Mouse (Mus musculus) c-Kit-positive CD71-negative TER-119-negative erythroid progenitor cells, embryonic 14.5 days (primary cell): ENCODE measurements around the gene Coq10a.

Experiments used
- DNase-seq: peaks from one replicate; pipeline ENCODE4 v3.0.0-alpha.2; 2013; ENCODE audit warnings: low read depth

Gene Coq10a

DNA sequence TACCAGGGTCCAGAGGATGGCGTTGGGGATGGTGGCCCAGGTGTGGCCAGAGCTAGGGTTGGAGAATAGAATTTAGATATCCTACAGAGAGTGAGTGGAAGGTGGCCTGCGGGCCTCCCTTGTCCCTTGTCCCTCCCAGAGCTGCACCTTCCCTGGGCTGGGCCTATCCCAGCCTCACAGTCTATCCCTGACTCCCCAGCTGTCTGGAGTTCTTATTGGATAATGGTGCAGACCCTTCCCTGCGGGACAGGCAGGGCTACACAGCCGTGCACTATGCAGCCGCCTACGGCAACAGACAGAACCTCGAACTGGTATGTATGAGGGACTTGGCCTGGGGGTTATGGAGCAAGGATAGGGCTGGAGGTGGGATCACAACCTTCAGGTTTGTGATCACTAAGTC, 17.1 kb upstream of the Coq10a start:
- no peak for DNase-seq

DNA sequence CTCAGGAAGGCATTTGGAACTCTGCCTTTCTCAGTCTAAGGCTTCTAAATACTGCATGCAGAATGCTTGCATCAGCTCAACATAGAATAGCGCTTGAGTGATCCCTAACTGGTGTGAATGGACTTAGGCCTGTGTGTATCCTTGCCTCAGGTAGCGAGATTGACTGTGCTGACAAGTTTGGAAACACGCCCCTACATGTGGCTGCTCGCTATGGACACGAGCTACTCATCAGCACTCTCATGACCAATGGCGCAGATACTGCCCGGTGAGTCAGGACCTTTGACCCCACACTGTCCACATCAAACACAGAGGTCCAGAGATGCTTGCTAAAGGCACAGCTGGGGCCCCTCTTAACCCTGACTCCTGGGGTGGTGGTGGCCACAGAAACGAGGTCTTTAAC, 13.7 kb upstream of the Coq10a start:
- no peak for DNase-seq

DNA sequence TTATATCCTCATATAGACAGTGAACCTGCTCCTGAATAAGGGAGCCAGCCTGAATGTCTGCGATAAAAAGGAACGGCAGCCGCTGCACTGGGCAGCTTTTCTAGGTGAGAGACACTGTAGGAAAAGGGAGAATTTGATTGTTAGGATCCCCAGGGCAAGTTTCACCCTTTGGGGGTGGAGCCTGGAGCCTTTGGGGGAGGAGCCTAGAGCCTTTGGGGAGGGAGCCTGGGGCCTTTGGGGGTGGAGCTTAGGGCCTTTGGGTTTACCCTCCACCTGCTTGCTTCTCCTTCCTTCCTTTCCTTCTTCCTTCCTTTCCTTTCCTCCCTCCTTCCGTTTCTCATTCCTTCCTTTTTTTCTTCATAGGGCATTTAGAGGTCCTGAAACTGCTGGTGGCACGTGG, 11.8 kb upstream of the Coq10a start:
- no peak for DNase-seq

DNA sequence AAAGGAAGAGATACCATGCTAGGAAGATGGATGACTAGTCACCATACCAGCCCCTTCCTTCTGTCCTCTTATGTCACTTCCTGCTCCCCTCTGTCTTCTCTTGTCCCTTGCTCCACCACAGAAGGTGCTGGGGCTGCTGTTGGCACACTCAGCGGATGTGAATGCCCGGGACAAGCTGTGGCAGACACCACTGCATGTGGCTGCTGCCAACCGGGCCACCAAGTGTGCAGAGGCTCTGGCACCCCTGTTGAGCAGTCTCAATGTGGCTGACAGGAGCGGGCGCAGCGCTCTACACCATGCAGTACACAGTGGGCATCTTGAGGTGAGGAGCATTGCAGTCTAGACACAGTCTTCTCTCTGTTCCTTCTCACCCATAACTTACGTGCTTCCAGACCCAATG, 10.5 kb upstream of the Coq10a start:
- DNase-seq = no peak

DNA sequence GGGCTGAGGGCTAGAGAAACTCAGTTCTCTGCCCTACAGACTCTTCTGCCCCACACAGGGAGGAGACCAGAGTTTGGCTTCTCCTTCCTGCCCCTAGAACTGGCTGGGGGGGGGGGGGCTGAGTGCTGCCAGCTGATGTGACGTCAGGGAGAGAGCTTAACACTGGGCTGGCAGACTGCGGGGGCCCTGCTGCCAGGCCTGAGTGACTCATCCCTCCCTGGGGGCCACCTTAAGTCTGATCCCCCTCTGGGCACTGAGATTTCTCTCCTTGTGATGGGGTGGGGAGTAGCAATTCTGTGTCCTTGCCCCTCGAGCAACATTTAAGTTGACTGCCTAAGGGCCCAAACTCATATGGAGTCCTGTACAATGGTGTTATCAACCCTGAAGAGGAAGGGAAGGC, 9.7 kb upstream of the Coq10a start:
- DNase-seq = no peak

DNA sequence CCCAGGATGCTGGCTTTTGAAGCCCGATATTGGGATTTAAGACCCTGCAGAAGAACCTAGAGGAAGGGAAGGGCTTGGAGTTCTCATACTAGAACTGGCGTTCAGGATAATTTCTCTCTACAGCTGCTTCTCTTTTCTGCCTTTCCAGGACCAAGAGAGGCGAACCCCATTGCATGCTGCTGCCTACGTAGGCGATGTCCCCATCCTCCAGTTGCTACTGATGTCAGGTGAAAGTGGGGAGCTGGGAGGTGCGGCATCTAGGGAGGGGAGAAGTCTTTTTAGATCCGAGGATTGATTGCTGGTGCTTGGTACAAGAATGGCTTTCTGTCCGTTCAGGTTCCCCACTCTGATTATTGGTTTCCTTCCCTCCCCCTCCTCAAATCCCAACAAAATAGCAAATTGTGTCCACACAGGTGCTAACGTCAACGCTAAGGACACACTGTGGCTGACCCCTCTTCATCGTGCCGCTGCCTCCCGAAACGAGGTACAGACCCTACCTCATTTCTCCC, 9.2 kb upstream of the Coq10a start:
- no peak for DNase-seq

DNA sequence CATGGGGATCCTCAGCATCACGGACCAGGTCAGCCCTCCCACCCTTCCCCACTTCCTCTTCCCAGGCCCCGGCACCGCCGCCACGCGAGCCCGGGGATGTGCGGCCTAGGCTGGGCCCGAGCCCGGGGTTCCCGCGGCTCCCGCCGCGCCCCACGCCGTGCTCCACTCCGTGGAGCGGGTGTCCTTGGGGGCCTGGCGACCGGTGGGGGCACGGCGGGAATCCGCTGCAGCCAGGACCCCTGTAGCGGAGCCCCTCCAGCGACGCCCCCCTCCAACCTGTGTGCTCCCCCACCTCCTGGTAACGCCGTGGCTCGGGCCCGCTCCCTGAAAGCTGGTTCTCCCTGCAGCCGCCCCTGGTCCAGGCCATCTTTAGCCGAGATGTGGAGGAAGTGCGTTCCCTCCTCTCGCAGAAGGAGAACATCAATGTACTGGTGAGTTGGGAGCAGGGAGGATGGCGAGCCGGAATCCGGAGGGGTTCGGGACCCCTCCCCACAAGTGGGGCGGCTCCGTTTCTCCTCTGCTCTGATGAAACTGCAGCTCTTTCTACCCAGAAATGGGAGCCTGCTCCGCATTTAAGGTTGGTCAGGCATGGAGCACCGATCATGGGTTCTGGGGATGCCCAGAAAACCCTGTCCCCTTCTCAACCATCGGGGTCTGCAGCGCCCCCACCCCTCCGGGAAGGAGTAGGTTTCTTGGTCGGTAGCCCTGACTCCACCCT, 8.6 kb upstream of the Coq10a start:
- no peak for DNase-seq

DNA sequence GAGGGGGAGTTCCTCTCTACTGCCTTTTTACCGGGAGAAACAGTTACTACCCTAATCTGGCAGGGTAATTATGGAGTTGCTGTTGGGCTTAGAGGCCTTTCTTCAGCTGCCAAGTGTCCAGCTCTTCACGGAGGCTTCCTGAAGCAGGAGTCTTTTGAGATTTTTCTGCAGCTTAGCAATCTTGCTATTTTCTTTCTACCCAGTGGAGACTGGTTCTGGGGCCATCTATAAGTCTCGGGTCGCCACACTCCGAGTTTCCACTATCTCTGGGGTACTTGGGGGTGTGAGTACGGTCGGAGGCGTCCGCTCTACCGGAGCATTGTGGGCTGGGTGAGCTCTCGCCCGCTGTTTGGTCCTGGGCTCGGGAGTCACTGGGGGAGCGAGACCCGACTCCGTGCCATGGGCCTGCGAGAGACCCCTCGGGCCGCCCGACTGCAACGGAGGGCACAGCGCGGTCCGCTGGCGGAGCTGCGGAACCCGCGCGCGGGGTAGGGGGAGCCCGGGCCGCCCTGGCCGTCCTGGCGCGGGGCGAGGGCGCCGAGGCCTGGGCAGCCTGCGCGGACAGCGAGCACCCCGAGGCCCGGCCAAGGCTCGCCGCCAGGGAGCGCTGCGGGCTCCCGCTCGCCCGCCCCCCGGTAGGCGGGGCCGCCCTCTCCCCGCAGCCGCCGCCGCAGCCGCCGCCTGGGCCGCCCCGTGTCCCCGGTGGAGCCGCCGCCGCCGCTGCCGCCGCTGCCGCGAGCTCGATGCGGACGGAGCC, 7.8 kb upstream of the Coq10a start, which contains the start of gene Ankrd52:
TSS of gene Ankrd52 (plus strand) at position 661 of the 757 bp plus-strand sequence.
- DNase-seq = peak; percentile 67

DNA sequence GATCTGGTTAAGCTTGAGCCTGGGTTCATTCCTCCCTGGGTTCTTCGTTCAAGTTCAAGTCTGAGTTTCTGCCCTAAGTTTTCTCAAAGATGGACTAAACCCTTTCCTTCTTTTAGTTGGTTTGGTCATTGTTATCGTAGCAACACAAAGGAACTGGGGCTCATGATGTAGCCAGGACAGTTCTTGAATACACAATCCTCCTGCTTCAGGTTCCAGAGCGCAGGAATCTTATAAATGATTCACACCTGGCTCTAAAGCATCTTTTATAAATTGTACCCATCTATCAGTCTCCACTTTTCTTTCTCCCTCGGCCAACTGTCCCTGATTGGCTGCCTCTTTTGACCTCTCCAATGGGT, 7.3 kb upstream of the Coq10a start:
- DNase-seq = no peak

DNA sequence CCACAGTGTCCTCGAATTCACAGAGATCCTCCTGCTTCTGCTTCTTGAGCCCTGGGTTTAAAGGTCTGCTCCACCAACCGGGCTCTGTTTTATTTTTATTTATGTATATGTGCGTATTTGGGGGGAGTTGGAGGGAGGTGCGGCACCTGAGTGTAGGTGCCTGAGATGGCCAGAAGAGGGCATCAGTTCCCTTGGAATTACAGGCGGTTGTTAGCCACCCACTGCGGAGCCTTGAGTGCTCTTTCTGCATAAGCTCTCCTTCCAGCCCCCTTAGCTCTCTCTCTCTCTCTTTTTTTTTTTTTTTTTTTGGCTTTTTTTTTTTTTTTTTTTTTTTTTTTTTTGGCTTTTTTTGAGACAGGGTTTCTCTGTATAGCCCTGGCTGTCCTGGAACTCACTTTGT, 5.6 kb upstream of the Coq10a start:
- no peak for DNase-seq

DNA sequence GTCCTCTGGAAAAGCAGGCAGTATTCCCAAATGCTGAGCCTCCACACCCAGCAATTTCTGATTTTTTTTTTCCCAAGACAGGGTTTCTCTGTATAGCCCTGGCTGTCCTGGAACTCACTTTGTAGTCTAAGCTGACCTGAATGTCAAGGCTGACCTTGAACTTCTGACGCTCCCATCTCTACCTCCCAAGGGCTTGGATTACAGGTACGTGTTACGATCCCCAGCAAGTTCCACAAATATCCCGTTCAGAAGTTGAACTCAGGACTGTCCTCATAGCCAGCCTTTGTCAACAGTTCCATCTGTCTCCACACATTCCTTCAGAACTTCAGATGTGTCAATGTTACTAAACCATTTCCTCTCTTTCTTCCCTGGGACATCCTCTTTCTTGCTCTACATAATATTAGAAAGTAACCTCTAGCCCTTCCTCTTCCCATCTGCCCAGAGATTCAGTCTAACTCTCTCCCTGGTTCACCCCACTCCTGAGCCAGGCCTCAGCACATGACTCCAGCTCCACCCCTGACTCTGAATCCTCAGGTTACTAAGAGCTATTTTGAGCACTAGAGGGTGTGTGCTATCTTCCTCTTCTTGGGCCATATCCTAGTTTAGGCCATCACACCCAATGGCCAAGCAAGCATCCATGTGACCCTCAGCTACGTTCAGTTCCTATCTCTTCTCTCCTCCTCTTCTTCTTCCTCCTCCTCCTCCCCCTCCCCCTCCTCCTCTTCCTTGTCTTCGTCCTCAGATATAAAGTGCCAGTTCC, 4.4 kb upstream of the Coq10a start:
- no peak for DNase-seq

DNA sequence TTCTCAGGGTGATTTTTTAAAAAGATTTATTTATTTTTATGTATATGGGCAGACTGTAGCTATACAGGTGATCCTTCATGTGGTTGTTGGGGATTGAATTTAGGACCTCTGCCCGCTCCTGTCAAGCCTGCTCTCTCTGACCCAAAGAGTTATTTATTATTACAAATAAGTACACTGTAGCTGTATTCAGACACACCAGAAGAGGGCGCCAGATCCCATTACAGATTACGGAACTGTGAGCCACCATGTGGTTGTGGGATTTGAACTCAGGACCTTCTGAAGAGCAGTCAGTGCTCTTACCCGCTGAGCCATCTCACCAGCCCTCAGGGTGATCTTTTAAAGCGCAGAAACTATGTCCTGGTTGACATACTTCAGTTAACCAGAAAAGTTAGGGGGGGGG, 3.3 kb upstream of the Coq10a start:
- DNase-seq = no peak

DNA sequence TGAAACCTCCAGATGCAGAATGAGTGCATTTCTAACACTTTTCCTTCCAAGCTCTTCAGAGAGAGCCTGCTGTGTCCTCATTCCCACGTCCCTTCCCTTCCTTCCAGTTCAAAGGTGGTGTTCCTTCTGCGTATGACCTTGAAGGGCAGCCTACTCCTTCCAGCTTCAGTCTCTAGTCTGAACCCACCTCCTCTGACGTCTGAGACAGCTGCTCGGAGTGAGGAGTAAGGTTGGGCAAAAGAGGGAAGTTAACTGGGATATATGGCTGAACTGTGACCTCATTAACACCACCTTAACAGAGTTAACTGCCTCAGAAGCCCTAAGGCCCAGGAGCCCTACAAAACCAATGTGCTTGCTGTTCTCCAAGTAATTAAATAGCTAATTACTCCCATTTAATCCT, 1.8 kb upstream of the Coq10a start:
- DNase-seq = no peak

DNA sequence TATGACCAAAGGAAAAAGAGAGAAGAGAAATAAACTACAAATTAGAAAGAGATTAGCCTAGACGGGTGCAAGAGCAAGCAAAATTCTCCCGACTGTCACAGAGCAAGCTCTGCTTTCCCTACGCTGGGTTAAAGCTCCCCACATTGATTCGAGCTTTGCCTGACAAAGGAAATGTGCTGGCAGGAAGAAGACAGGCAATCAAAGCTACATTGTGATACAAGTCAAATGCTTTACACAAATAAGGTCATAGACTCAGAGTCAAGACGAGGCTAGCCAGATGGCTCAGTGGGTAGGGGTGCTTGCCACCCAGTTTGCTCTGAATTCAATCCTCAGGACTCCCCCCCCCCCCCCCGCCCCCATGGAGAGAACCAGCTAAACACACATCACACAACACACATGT, 1.2 kb upstream of the Coq10a start:
- DNase-seq = no peak

DNA sequence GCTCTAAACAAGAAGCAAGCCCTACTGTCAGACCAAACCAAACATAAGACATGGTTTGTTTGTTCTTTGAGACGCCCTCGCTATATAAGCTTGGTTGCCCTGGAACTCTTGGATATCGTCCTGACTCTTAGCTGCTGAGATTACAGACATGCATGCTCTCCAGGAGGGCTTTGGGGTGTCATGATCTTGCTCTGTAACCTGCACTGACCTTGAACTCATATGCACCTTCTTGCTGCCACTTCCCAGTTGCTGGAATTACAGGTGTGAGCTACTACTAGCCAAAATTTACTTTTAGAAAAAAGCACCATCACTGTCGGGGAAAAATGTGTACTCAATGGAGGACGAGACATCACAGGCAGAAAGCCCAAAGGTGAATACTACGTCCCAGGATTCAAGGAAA, 802 bp upstream of the Coq10a start:
- DNase-seq = no peak

DNA sequence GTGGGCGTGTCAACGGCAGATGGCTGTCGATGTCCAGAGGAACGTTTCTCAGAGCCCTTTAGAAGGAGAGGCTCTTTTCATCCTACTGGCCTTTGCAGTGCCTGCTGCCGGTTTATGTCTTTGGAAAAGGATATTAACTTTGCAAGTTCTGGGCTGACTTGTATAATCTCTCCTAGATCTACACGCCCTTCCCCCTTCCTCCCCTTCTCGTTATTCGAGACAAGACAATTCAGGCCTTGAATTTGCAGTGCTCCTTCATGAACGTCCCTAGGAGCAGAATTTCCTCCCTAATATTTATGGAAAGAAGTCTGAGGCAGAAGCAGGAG, 384 bp upstream of the Coq10a start:
- no peak for DNase-seq

DNA sequence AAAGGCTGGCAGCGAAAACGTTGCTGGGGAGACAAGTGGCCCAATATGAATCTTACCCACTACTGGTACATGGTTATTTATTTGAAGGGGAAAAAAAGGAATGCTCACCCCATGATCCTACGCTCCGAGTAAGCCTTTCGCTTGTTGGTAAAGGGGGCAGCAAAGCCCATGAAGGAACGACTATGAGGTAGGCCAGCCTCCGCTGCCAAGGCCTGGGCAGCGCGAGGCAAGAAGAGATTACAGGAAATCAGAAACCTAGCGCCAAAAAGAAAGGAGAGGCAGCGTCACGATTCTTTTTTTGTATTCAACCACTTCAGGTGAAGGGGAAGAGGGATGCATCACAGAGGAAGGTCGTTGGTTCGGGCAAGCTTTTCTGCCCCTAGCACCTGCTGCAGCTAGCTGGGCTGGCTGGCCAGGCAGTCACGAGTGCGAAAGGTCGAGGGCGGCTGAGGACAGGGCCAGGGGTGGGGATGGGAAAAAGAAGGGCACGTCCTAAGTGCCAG, 847 bp downstream of the Coq10a start:
- no peak for DNase-seq

DNA sequence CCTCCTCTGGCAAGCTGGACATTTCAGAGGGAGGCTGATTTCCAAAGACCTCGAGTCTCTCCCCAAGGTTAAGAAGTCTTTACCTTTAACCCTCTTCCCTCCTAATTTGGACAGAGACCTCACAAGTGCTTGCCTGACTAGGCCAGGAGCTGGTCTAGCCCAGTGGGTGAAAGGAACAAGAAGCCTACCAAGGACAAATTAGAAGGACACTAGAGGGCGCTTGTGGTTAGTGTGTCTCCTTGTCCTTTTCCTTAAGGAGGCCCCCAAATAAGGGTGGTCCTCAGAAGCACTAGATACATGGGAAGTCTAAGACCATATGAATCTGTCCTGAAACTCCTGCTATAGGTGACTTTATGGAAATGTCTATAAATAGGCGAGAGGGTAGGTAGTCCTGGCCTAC, 6.2 kb downstream of the Coq10a start:
- DNase-seq = no peak

DNA sequence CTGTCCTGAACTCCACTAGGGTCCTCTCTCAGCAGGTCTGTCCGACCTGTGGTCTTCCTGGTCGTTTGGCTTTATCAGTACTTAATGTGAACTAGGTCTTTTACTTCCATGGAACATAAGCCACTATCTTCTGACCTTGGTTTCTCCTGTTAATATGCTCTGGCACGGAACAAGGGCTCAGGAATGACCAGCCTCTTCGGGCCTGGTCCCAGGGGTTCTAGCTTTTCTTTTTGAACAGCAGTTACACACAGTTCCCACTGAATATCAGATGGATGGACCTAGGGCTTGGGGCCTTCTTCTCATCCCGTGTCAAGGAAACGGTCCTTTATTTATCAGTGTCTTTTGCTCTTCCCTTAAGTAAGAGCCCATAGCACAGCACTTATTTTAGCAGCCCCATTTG, 7.0 kb downstream of the Coq10a start:
- DNase-seq = no peak

DNA sequence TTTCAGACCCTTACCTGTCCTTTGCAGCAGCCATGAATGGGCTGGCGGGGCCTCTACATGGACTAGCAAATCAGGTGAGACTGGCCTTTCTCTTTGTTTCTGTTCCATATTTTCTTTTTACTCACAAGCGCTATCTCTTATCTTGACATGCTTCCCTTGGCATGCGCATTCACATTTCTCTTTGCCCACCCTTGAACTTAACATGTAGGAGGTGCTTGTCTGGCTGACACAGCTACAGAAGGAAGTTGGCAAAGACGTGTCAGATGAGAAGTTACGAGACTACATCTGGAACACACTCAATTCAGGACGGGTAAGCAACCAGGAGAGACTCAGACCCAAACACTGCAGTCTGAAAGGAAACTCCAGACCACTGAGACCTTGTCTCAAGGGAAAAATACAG, 9.6 kb downstream of the Coq10a start:
- DNase-seq = no peak

DNA sequence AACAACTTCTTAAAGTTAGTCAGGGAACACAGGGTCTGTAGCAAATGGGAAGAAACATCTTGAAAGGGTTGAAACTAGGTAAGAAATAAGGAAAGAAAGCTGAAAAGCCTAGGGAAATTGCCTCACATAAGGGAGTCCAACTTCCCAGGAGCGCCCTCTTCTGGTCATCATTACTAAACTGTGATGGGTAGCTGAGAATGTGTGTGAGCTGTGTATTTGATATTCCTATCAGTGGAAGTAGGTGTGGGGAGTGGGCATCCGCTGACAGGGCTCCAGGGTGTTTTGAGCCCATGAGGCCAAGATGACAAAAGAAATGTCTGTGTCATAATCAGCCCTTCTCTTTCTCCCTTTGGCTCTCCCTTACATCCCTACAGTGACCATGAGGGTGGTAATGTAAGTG, 10.0 kb downstream of the Coq10a start:
- no peak for DNase-seq

DNA sequence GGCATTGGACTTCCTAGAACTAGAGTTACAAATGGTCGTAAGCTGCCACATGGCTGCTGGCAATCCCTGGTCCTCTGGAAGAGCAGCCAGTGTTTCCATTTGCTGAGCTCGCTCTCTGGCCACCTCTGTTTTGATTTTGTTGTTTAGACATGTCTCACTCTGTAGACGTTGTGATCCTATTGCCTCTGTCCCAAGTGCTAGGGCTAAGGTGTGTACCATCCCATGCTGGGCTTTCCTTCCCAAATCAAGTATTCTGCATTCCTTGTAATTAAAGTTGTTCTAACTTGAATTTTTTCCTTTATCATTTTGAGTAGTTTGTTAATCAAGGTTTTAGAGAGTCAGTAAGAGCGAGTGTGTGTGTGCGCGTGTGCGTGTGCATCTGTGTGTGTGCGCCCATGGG, 21.3 kb downstream of the Coq10a start:
- DNase-seq = no peak
